Comparison of ENCODE assay signal across 11 mouse cellular contexts in genomic region chr2:71744320-71744719, GRCm38 (mm10). TPM values are rescaled to one million over a fixed set of nuclear protein-coding genes. Genes with fewer than 3 reads are reported as not detected.
DNase-seq lines count a peak whose midpoint lies in the region; ATAC-seq and TF ChIP-seq lines count a peak whose summit lies in the region.
"Had no signal": no experiment of that assay in that cellular context is flagged by ENCODE, and none has a peak within 500 bp of the region (broad histone marks: within the 10 kb centered on the region; RNA-seq: fewer than 3 reads in every experiment).

No protein-coding gene starts in this region.

- DNase-seq in heart, adult 11 months, result peak; percentile 85
- no peak for DNase-seq in heart, adult 9 months (ENCODE audit: low spot score in 2 of 2)
- no peak for DNase-seq in kidney, adult 2 months
- DNase-seq in neural tube, embryonic 11.5 days (ENCODE audit: low spot score), result no peak
- DNase-seq in neural tube, embryonic 10.5 days (ENCODE audit: extremely low spot score, low spot score), result no peak
- DNase-seq in thymus, postnatal 4 days, result no peak
- no peak for DNase-seq in yolk sac, embryonic 10.5 days (ENCODE audit: low spot score)
- DNase-seq: cerebellum, adult 8-10 months; thymus, postnatal 36 days had no signal

- H3K4me1 ChIP-seq in kidney, embryonic 16.5 days (ENCODE audit: insufficient read depth, low read length), result peaks cover 36% of the 10 kb centered on the region
- H3K4me1 ChIP-seq in kidney, adult 2 months (ENCODE audit: control insufficient read depth, insufficient read depth, low read length), result peaks cover 7% of the 10 kb centered on the region
- H3K4me1 ChIP-seq in neural tube, embryonic 11.5 days (ENCODE audit: control insufficient read depth, insufficient read depth, low read length), result peaks cover 12% of the 10 kb centered on the region

- H3K9me3 ChIP-seq in kidney, embryonic 16.5 days (ENCODE audit: low read length), result no peaks in the 10 kb centered on the region
- no peaks in the 10 kb centered on the region for H3K9me3 ChIP-seq in neural tube, embryonic 11.5 days (ENCODE audit: control insufficient read depth, low read length)
- H3K9me3 ChIP-seq: limb, embryonic 13.5 days had no signal

- 28% methylated on average over 9 of the region's 9 CpGs for WGBS in kidney, embryonic 16.5 days
- WGBS in kidney, adult 2 months, result 68% methylated on average over 9 of the region's 9 CpGs
- WGBS in neural tube, embryonic 11.5 days, result 24% methylated on average over 9 of the region's 9 CpGs

- TF ChIP-seq POLR2A in kidney, adult 2 months (IDR thresholded peaks at IDR 0.05; ENCODE audit: low read depth, low read length), result no peak

- H3K36me3 ChIP-seq in kidney, embryonic 16.5 days (ENCODE audit: insufficient read depth, low read length), result no peaks in the 10 kb centered on the region
- no peaks in the 10 kb centered on the region for H3K36me3 ChIP-seq in kidney, adult 2 months (ENCODE audit: control insufficient read depth, insufficient read depth, low read length)
- H3K36me3 ChIP-seq in neural tube, embryonic 11.5 days (ENCODE audit: control insufficient read depth, insufficient read depth, low read length), result no peaks in the 10 kb centered on the region
- H3K36me3 ChIP-seq: limb, embryonic 13.5 days had no signal

- no peak for ATAC-seq in kidney, embryonic 16.5 days (ENCODE audit: low FRiP score, low TSS enrichment)
- ATAC-seq in neural tube, embryonic 11.5 days (ENCODE audit: insufficient read depth, low FRiP score, low TSS enrichment), result no peak

- no peak overlapping the region for H3K4me2 ChIP-seq in kidney, embryonic 16.5 days (replicated peaks; ENCODE audit: low read depth, low read length)
- no peak overlapping the region for H3K4me2 ChIP-seq in neural tube, embryonic 11.5 days (ENCODE audit: low read depth)
- H3K4me2 ChIP-seq: limb, embryonic 13.5 days had no signal

- no peak for TF ChIP-seq CTCF in kidney, adult 2 months (conservative IDR thresholded peaks at IDR 0.05; ENCODE audit: insufficient read depth, insufficient read length, low read depth, low read length)

- H3K27me3 ChIP-seq in kidney, embryonic 16.5 days (ENCODE audit: insufficient read depth, low read length), result no peaks in the 10 kb centered on the region
- no peaks in the 10 kb centered on the region for H3K27me3 ChIP-seq in kidney, adult 2 months (replicated peaks; ENCODE audit: control insufficient read depth, insufficient read depth, low read length)
- H3K27me3 ChIP-seq in neural tube, embryonic 11.5 days (ENCODE audit: control insufficient read depth, insufficient read depth, low read length), result no peaks in the 10 kb centered on the region
- H3K27me3 ChIP-seq: limb, embryonic 13.5 days had no signal

- no peak overlapping the region for H3K4me3 ChIP-seq in kidney, embryonic 16.5 days (ENCODE audit: low read length)
- H3K4me3 ChIP-seq in kidney, adult 2 months (ENCODE audit: insufficient read depth, low read depth, low read length), result no peak overlapping the region
- H3K4me3 ChIP-seq in neural tube, embryonic 11.5 days (ENCODE audit: low read depth, low read length), result no peak overlapping the region
- H3K4me3 ChIP-seq: limb, embryonic 13.5 days had no signal

- H3K27ac ChIP-seq in kidney, embryonic 16.5 days (ENCODE audit: low read length), result peak overlapping the region; percentile 56
- H3K27ac ChIP-seq in kidney, adult 2 months (ENCODE audit: insufficient read depth, low read depth, low read length), result no peak overlapping the region
- H3K27ac ChIP-seq in neural tube, embryonic 11.5 days (ENCODE audit: low read depth, low read length), result no peak overlapping the region
- H3K27ac ChIP-seq: limb, embryonic 13.5 days had no signal

- H3K9ac ChIP-seq in kidney, embryonic 16.5 days (replicated peaks; ENCODE audit: low read length), result peak overlapping the region; percentile 7; the same call in 1 of the 2 replicates
- 0 out of 2 replicates have a peak overlapping the region, but pooled peaks have one; percentile 18 for H3K9ac ChIP-seq in neural tube, embryonic 11.5 days (ENCODE audit: low read length)
- H3K9ac ChIP-seq: limb, embryonic 13.5 days had no signal

RNA-seq across cellular contexts. Expression of gene Itga6, which starts 1.1 kb away (rescaled TPM):
- polyA plus RNA-seq in kidney, embryonic 16.5 days (2015; fragmentation: Nextera tagmentation; extraction: Ambion mirVana), result 56.8 and 75.1 TPM in 2 replicates
- 58.7 and 60.3 TPM in 2 replicates for polyA plus RNA-seq in kidney, adult 2 months (2012; rRNA removed)
- 35.2 and 39.9 TPM in 2 replicates for polyA plus RNA-seq in neural tube, embryonic 11.5 days (2014; fragmentation: Nextera tagmentation; extraction: Ambion mirVana)
